In genomic region chr4:41381213-41381950, GRCm38 (mm10) we compare ENCODE assay signal across 25 mouse cellular contexts. TPM values are rescaled to one million over a fixed set of nuclear protein-coding genes. Genes with fewer than 3 reads are reported as not detected.
A peak's percentile ranks its signal among the peaks of the same experiment; 100 is the strongest.
DNase-seq lines count a peak whose midpoint lies in the region; ATAC-seq and TF ChIP-seq lines count a peak whose summit lies in the region.
"Had no signal": no experiment of that assay in that cellular context is flagged by ENCODE, and none has a peak within 500 bp of the region (broad histone marks: within the 10 kb centered on the region; RNA-seq: fewer than 3 reads in every experiment).

No protein-coding gene starts in this region.

- H3K9ac ChIP-seq in ES-E14 (ENCODE audit: insufficient read depth, low read depth, low read length, poor library complexity, severe bottlenecking), result no peak overlapping the region
- no peak overlapping the region for H3K9ac ChIP-seq in liver, embryonic 12.5 days
- no peak overlapping the region for H3K9ac ChIP-seq in liver, embryonic 16.5 days (ENCODE audit: low read depth, low read length)
- H3K9ac ChIP-seq: embryonic facial prominence, embryonic 15.5 days; hindbrain, embryonic 12.5 days had no signal

- no peak overlapping the region for H3K4me3 ChIP-seq in ES-E14 (ENCODE audit: insufficient read depth in 1 of 2, low read depth in 1 of 2, low read length in 2 of 2, poor library complexity in 1 of 2, severe bottlenecking in 1 of 2)
- H3K4me3 ChIP-seq in liver, embryonic 12.5 days, result no peak overlapping the region
- no peak overlapping the region for H3K4me3 ChIP-seq in liver, embryonic 16.5 days (ENCODE audit: low read depth, low read length)
- H3K4me3 ChIP-seq: embryonic facial prominence, embryonic 15.5 days; erythroblast, embryonic 14.5 days; forebrain, embryonic 10.5 days; heart, embryonic 10.5 days; hindbrain, embryonic 12.5 days had no signal

- in situ Hi-C loops in ES-E14 (cut with MboI; ENCODE audit: low sequenced_read_pairs in 2 of 2, unreplicated experiment in 2 of 2), result no loop called here

- no peaks in the 10 kb centered on the region for H3K9me3 ChIP-seq in ES-E14 (ENCODE audit: control insufficient read depth, insufficient read depth, low read depth, low read length)
- H3K9me3 ChIP-seq in liver, embryonic 12.5 days (replicated peaks), result no peaks in the 10 kb centered on the region
- no peaks in the 10 kb centered on the region for H3K9me3 ChIP-seq in liver, embryonic 16.5 days (replicated peaks; ENCODE audit: control insufficient read depth, low read length)
- H3K9me3 ChIP-seq: embryonic facial prominence, embryonic 15.5 days; forebrain, embryonic 10.5 days; heart, embryonic 10.5 days; hindbrain, embryonic 12.5 days had no signal

- no peak overlapping the region for H3K27ac ChIP-seq in ES-E14 (ENCODE audit: insufficient read depth, low read depth, low read length, poor library complexity, severe bottlenecking)
- peak overlapping the region; percentile 11; the same call in 1 of the 2 replicates for H3K27ac ChIP-seq in liver, embryonic 12.5 days
- peak overlapping the region; percentile 15; the same call in 1 of the 2 replicates for H3K27ac ChIP-seq in liver, embryonic 16.5 days (ENCODE audit: low read length)
- H3K27ac ChIP-seq: embryonic facial prominence, embryonic 15.5 days; forebrain, embryonic 10.5 days; heart, embryonic 10.5 days; hindbrain, embryonic 12.5 days had no signal

- DNase-seq in 416B (ENCODE audit: low read depth) (peak; percentile 14), ES-E14 (ENCODE audit: low read depth, low spot score) (no peak)
- no peak for DNase-seq in right cerebral cortex, adult 2 months (ENCODE audit: low spot score in 2 of 2)
- DNase-seq: adrenal gland, postnatal 10 days; B cell, adult 2 months; cerebellum, adult 11 months; cerebellum, adult 8-10 months; cerebellum, postnatal 14 days; embryo, embryonic 11 days; gastrocnemius, postnatal 36 days; heart, adult 18-20 months; heart, postnatal 10 days; heart, postnatal 4 days had no signal

- peak; percentile 79 for ATAC-seq in liver, embryonic 12.5 days
- ATAC-seq in liver, embryonic 16.5 days (ENCODE audit: low read depth), result peak; percentile 67
- ATAC-seq in megakaryocyte, adult 5-6 weeks (ENCODE audit: poor library complexity, severe bottlenecking), result no peak
- ATAC-seq in frontal cortex, adult (ENCODE audit: low TSS enrichment), result no peak
- no peak for ATAC-seq in inflammation-experienced regulatory T-cells, adult 6 months
- ATAC-seq: CD4-positive, CD25-positive, alpha-beta regulatory T cell, adult 4 months; forebrain, embryonic 14.5 days had no signal

- no peak overlapping the region for H3K4me2 ChIP-seq in liver, embryonic 12.5 days
- no peak overlapping the region for H3K4me2 ChIP-seq in liver, embryonic 16.5 days (ENCODE audit: low read depth, low read length)
- H3K4me2 ChIP-seq: embryonic facial prominence, embryonic 15.5 days; hindbrain, embryonic 12.5 days had no signal

- WGBS in liver, embryonic 12.5 days (ENCODE audit: insufficient replicate concordance), result 59% methylated on average over 5 of the region's 5 CpGs
- 45% methylated on average over 5 of the region's 5 CpGs for WGBS in liver, embryonic 16.5 days (ENCODE audit: insufficient replicate concordance)

- H3K27me3 ChIP-seq in liver, embryonic 12.5 days (replicated peaks), result no peaks in the 10 kb centered on the region
- H3K27me3 ChIP-seq in liver, embryonic 16.5 days (ENCODE audit: control insufficient read depth, insufficient read depth, low read depth, low read length), result no peaks in the 10 kb centered on the region
- H3K27me3 ChIP-seq: embryonic facial prominence, embryonic 15.5 days; hindbrain, embryonic 12.5 days had no signal

- peaks cover 30% of the 10 kb centered on the region for H3K36me3 ChIP-seq in ES-E14 (ENCODE audit: control insufficient read depth, insufficient read depth, low read length, poor library complexity, severe bottlenecking)
- peaks cover 87% of the 10 kb centered on the region for H3K36me3 ChIP-seq in liver, embryonic 12.5 days
- peaks cover 35% of the 10 kb centered on the region for H3K36me3 ChIP-seq in liver, embryonic 16.5 days (ENCODE audit: control insufficient read depth, insufficient read depth)

- no peaks in the 10 kb centered on the region for H3K4me1 ChIP-seq in ES-E14 (ENCODE audit: control insufficient read depth in 2 of 2, insufficient read depth in 2 of 2, low read length in 2 of 2, poor library complexity in 1 of 2)
- peaks cover 25% of the 10 kb centered on the region for H3K4me1 ChIP-seq in liver, embryonic 12.5 days
- peaks cover 12% of the 10 kb centered on the region for H3K4me1 ChIP-seq in liver, embryonic 16.5 days (ENCODE audit: control insufficient read depth, low read depth, low read length)
- H3K4me1 ChIP-seq: forebrain, embryonic 10.5 days; heart, embryonic 10.5 days; hindbrain, embryonic 12.5 days had no signal

TF ChIP-seq in ES-E14, 5 proteins besides CTCF, POLR2A, EP300 and RAD21:
- TF ChIP-seq HCFC1 (IDR thresholded peaks at IDR 0.05; ENCODE audit: borderline replicate concordance, insufficient read depth, low read length) (no peak), ZNF384 (IDR thresholded peaks at IDR 0.05; ENCODE audit: low read depth, low read length) (0 out of 2 replicates have a peak, but pooled peaks have one; percentile 26), MAFK (IDR thresholded peaks at IDR 0.05; ENCODE audit: insufficient read depth, low read depth, low read length) (no peak), CHD2 (IDR thresholded peaks at IDR 0.05; ENCODE audit: low read depth, low read length) (no peak)

RNA-seq across cellular contexts. Expression of gene Ubap1, which starts 32.6 kb away (rescaled TPM):
- total RNA-seq in ES-E14 (2012; rRNA removed), result 24.3 and 27.5 TPM in 2 replicates
- 28.3 and 28.5 TPM in 2 replicates for polyA plus RNA-seq in liver, embryonic 12.5 days (2016; fragmentation: Nextera tagmentation; extraction: Ambion mirVana)
- polyA plus RNA-seq in liver, embryonic 16.5 days (2015; fragmentation: Nextera tagmentation; extraction: Ambion mirVana), result 32.8 and 36.8 TPM in 2 replicates
- 49.9 and 51.2 TPM in 2 replicates for total RNA-seq in megakaryocyte, adult 5-6 weeks (2015)
- 43.6 and 47.6 TPM in 2 replicates for total RNA-seq in megakaryocyte, adult 5-6 weeks (2017)
- polyA plus RNA-seq in inflammation-experienced regulatory T-cells, adult 6 months (2017; shearing (Covaris generic)), result 10 to 100 TPM; 24.2 to 34.2 (median 31.8) TPM

Comparison
In these comparisons a context has a peak if more than half of its experiments do, and no peak if none do; other contexts are left out.
1. ATAC-seq: peak in liver, embryonic 12.5 days (single experiment) and liver, embryonic 16.5 days (single experiment); none in megakaryocyte, adult 5-6 weeks (single experiment), frontal cortex, adult (single experiment) and inflammation-experienced regulatory T-cells, adult 6 months (single experiment).